In genomic region chr10:61423289-61423688, GRCm38 (mm10) we compare ENCODE assay signal across 11 mouse cellular contexts. TPM values are rescaled to one million over a fixed set of nuclear protein-coding genes. Genes with fewer than 3 reads are reported as not detected.
DNase-seq lines count a peak whose midpoint lies in the region; ATAC-seq and TF ChIP-seq lines count a peak whose summit lies in the region.
"Had no signal": no experiment of that assay in that cellular context is flagged by ENCODE, and none has a peak within 500 bp of the region (broad histone marks: within the 10 kb centered on the region; RNA-seq: fewer than 3 reads in every experiment).

No protein-coding gene starts in this region.

- no peaks in the 10 kb centered on the region for H3K9me3 ChIP-seq in liver, embryonic 14.5 days (ENCODE audit: control insufficient read depth, low read length)
- H3K9me3 ChIP-seq: hindbrain, embryonic 15.5 days had no signal

- peak; percentile 84 for TF ChIP-seq CTCF in liver, embryonic 14.5 days (IDR thresholded peaks at IDR 0.05; ENCODE audit: low read depth)

- no peak overlapping the region for H3K4me2 ChIP-seq in liver, embryonic 14.5 days (ENCODE audit: low read depth)
- H3K4me2 ChIP-seq: hindbrain, embryonic 15.5 days had no signal

- peak; percentile 71 for DNase-seq in adrenal gland, postnatal 14 days
- DNase-seq in adrenal gland, adult 8-10 months, result no peak
- DNase-seq in right cerebral cortex, postnatal 14 days, result peak; percentile 55
- DNase-seq in right cerebral cortex, postnatal 10 days (ENCODE audit: low spot score in 2 of 2), result no peak
- DNase-seq in liver, embryonic 14.5 days (ENCODE audit: low read depth in 3 of 3, low spot score in 3 of 3), result no peak
- peak; percentile 16 to 20 for DNase-seq in thymus, adult 18-20 months
- DNase-seq in urinary bladder, adult 18-20 months (ENCODE audit: low spot score in 2 of 2), result no peak
- DNase-seq in embryo, embryonic 9.5 days (ENCODE audit: extremely low spot score), result no peak

- H3K27ac ChIP-seq in liver, embryonic 14.5 days, result no peak overlapping the region
- H3K27ac ChIP-seq: hindbrain, embryonic 15.5 days had no signal

- H3K4me3 ChIP-seq in liver, embryonic 14.5 days (ENCODE audit: insufficient read depth in 1 of 2, low read depth in 2 of 2, low read length in 2 of 2), result no peak overlapping the region
- H3K4me3 ChIP-seq: hindbrain, embryonic 15.5 days; myocyte had no signal

- H3K27me3 ChIP-seq in liver, embryonic 14.5 days (ENCODE audit: control insufficient read depth, insufficient read depth, low read length), result peaks cover 27% of the 10 kb centered on the region

- ATAC-seq in liver, embryonic 14.5 days (ENCODE audit: insufficient read depth), result peak; percentile 13; the same call in 1 of the 2 replicates

- no peaks in the 10 kb centered on the region for H3K36me3 ChIP-seq in liver, embryonic 14.5 days (replicated peaks; ENCODE audit: control insufficient read depth, insufficient read depth, low read depth)
- H3K36me3 ChIP-seq: hindbrain, embryonic 15.5 days had no signal

- no peak overlapping the region for H3K9ac ChIP-seq in liver, embryonic 14.5 days (replicated peaks)
- H3K9ac ChIP-seq: hindbrain, embryonic 15.5 days had no signal

- peaks cover 0 to 17% of the 10 kb centered on the region in 2 experiments; a peak in 2 of 4 replicates for H3K4me1 ChIP-seq in liver, embryonic 14.5 days (replicated peaks; ENCODE audit: control insufficient read depth in 2 of 2, insufficient read depth in 2 of 2, low read length in 1 of 2)

- no peak for TF ChIP-seq EP300 in liver, embryonic 14.5 days (IDR thresholded peaks at IDR 0.05; ENCODE audit: low read depth)

- 47% methylated on average over 10 of the region's 10 CpGs for WGBS in liver, embryonic 14.5 days (ENCODE audit: insufficient replicate concordance)

RNA-seq across cellular contexts. Expression of gene Nodal, which starts 5.5 kb away (rescaled TPM):
- total RNA-seq in adrenal gland, postnatal 14 days (2021), result not detected in 2 replicates
- not detected for total RNA-seq in adrenal gland, adult 8-10 months (2022)
- 0.58 and 0.64 TPM in 2 replicates for polyA plus RNA-seq in liver, embryonic 14.5 days (2012; rRNA removed)
- 0.57 and 0.72 TPM in 2 replicates for polyA plus RNA-seq in liver, embryonic 14.5 days (2014; fragmentation: Nextera tagmentation; extraction: Ambion mirVana)
- total RNA-seq: common myeloid progenitor, adult 5-6 weeks had no signal

RNA-seq across cellular contexts. Expression of gene Eif4ebp2, which starts 29.2 kb away (rescaled TPM):
- 109 and 114 TPM in 2 replicates for total RNA-seq in adrenal gland, postnatal 14 days (2021)
- 100 to 1,000 TPM in 1 of 4 experiments, 10 to 100 TPM in 3; 82.0 to 113 (median 91.2) TPM for total RNA-seq in adrenal gland, adult 8-10 months (2022)
- 17.6 and 23.1 TPM in 2 replicates for polyA plus RNA-seq in liver, embryonic 14.5 days (2012; rRNA removed)
- polyA plus RNA-seq in liver, embryonic 14.5 days (2014; fragmentation: Nextera tagmentation; extraction: Ambion mirVana), result 24.3 and 25.3 TPM in 2 replicates

RNA-seq across cellular contexts. Expression of gene Pald1, which starts 40.0 kb away (rescaled TPM):
- total RNA-seq in adrenal gland, postnatal 14 days (2021), result 41.8 and 44.5 TPM in 2 replicates
- total RNA-seq in adrenal gland, adult 8-10 months (2022), result 10 to 100 TPM; 13.2 to 24.9 (median 19.0) TPM
- polyA plus RNA-seq in liver, embryonic 14.5 days (2012; rRNA removed), result 3.5 and 4.4 TPM in 2 replicates
- polyA plus RNA-seq in liver, embryonic 14.5 days (2014; fragmentation: Nextera tagmentation; extraction: Ambion mirVana), result 3.8 and 4.0 TPM in 2 replicates

RNA-seq across cellular contexts. Expression of gene Lrrc20, which starts 52.3 kb away (rescaled TPM):
- total RNA-seq in adrenal gland, postnatal 14 days (2021), result 11.7 and 15.5 TPM in 2 replicates
- 10 to 100 TPM; 11.9 to 29.3 (median 17.8) TPM for total RNA-seq in adrenal gland, adult 8-10 months (2022)
- polyA plus RNA-seq in liver, embryonic 14.5 days (2012; rRNA removed), result 6.2 and 6.4 TPM in 2 replicates
- 6.1 and 7.7 TPM in 2 replicates for polyA plus RNA-seq in liver, embryonic 14.5 days (2014; fragmentation: Nextera tagmentation; extraction: Ambion mirVana)

Comparison
In these comparisons a context has a peak if more than half of its experiments do, and no peak if none do; other contexts are left out.
1. DNase-seq: peak in adrenal gland, postnatal 14 days (single experiment), right cerebral cortex, postnatal 14 days (single experiment) and thymus, adult 18-20 months (2 of 2); none in adrenal gland, adult 8-10 months (single experiment), right cerebral cortex, postnatal 10 days (0 of 2), liver, embryonic 14.5 days (0 of 3), urinary bladder, adult 18-20 months (0 of 2) and embryo, embryonic 9.5 days (single experiment).